Mouse (Mus musculus) thymus, adult 2 months (tissue): ENCODE data around the gene Msmo1. TPM values are rescaled to one million over a fixed set of nuclear protein-coding genes. Genes with fewer than 3 reads are reported as not detected.

ENCODE experiments used
- DNase-seq: peaks from one replicate; pipeline ENCODE4 v3.0.0; 2021
- H3K27ac ChIP-seq: fragments of 200-500 bp; 2 replicates; pipeline ENCODE4 v1.5.1; 2012; ENCODE audit warnings: low read length, control low read depth; ENCODE audit not compliant: control insufficient read depth, insufficient read depth
- H3K27me3 ChIP-seq: fragments of 200-500 bp; 2 replicates; pipeline ENCODE4 v1.6.1; 2012; ENCODE audit warnings: mild to moderate bottlenecking, low read length, moderate library complexity, mixed read lengths; ENCODE audit not compliant: control insufficient read depth, insufficient read depth
- H3K36me3 ChIP-seq: fragments of 200-500 bp; 2 replicates; pipeline ENCODE4 v1.6.1; 2012; ENCODE audit warnings: mild to moderate bottlenecking, low read length, moderate library complexity; ENCODE audit not compliant: control insufficient read depth, insufficient read depth
- H3K4me1 ChIP-seq: fragments of 200-500 bp; replicated peaks from 2 replicates; pipeline ENCODE4 v1.6.1; 2012; ENCODE audit warnings: low read length; ENCODE audit not compliant: control insufficient read depth, insufficient read depth
- H3K4me3 ChIP-seq: fragments of 200-500 bp; 2 replicates; pipeline ENCODE4 v1.5.1; 2012; ENCODE audit warnings: mild to moderate bottlenecking, low read length, control low read depth, moderate library complexity; ENCODE audit not compliant: control insufficient read depth, insufficient read depth
- CTCF ChIP-seq: fragments of 200-500 bp; IDR thresholded peaks from 2 replicates; pipeline ENCODE4 v1.5.1; 2012; ENCODE audit warnings: mild to moderate bottlenecking, control low read depth, low read length, moderate library complexity, borderline replicate concordance; ENCODE audit not compliant: control insufficient read depth, poor library complexity, insufficient read depth; ENCODE audit errors: extremely low read depth
- POLR2A ChIP-seq: fragments of 200-500 bp; IDR thresholded peaks from 2 replicates; pipeline ENCODE4 v1.6.1; 2012; ENCODE audit warnings: mild to moderate bottlenecking, low read length, control low read depth, moderate library complexity; ENCODE audit not compliant: control insufficient read depth, poor library complexity, insufficient read depth; ENCODE audit errors: extremely low read depth
- WGBS: fragments of 180-500 bp; shearing (Covaris S2); methylation state at CpG from one replicate; pipeline ENCODE4 v1.1.7; 2018; 5-methylcytosine and 5-hydroxymethylcytosine counted together
- polyA plus RNA-seq: library from polyadenylated mRNA; depleted of rRNA; stranded (reverse); fragments of >200 nt; gene quantifications from 2 replicates; pipeline ENCODE4 v1.2.3, GENCODE M21; 2012; rRNA removed

Gene Msmo1
- polyA plus RNA-seq, 1 experiment, result 7.2 TPM

DNA sequence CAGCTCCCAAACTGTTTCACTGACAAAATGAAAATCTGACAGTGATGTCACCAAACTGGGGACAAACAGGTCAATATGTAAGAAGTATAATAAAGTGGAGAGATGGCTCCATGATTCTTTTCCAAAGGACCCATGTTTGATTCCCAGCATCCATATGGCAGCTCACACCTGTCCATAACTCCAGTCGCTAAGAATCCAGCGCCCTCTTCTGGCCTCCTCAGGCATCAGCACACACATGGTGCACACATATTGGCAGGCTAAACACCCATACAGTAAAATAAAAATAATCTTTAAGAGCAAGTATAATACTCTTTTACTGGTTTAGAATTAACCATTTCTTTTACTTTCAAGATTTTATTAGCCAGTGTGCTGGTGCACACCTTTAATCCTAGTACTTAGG is 57.2 kb downstream of the Msmo1 start:
- no peak overlapping the region for H3K4me3 ChIP-seq
- no peaks in the 10 kb centered on the region for H3K4me1 ChIP-seq
- no peak for TF ChIP-seq CTCF
- no peak for TF ChIP-seq POLR2A
- no peak overlapping the region for H3K27ac ChIP-seq
- WGBS, result 79% methylated on average over 2 of the region's 2 CpGs
- no peaks in the 10 kb centered on the region for H3K27me3 ChIP-seq
- H3K36me3 ChIP-seq, result no peaks in the 10 kb centered on the region
- no peak for DNase-seq

DNA sequence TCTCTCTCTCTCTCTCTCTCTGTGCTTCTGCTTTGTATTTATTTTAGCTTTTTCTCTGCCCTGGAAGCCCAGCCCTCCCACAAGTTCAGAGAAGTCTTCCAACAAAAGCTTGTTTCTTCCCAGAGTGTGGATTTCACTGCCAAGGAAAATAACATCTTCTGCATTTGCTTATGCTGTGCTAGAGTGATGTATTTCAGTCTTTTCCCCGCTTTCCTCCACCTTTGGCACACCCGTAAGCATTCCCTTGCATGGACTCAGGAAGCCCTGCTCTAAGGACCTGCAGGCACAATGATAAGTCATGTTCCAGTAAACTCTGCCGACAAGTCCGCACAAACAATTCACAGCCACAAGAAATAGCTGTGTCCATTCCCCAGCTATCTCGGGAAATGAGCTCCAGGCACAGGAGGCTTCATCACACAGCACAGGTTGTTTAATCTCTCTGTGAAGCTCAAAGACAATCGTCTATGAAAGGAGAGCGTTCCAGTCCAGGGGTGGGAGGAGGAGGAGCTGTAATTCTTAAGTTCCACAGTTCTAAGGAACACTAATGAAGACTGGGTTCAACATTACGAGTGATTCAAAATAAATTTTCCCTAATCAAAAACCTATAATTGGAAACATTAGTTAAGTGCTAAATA is 58.5 kb downstream of the Msmo1 start:
- Histone ChIP-seq H3K27ac (no peak overlapping the region), H3K27me3 (no peaks in the 10 kb centered on the region), H3K4me1 (no peaks in the 10 kb centered on the region), H3K36me3 (no peaks in the 10 kb centered on the region), H3K4me3 (no peak overlapping the region)
- no peak for TF ChIP-seq CTCF
- no peak for TF ChIP-seq POLR2A
- WGBS, result 87% methylated on average over 8 of the region's 8 CpGs
- no peak for DNase-seq

DNA sequence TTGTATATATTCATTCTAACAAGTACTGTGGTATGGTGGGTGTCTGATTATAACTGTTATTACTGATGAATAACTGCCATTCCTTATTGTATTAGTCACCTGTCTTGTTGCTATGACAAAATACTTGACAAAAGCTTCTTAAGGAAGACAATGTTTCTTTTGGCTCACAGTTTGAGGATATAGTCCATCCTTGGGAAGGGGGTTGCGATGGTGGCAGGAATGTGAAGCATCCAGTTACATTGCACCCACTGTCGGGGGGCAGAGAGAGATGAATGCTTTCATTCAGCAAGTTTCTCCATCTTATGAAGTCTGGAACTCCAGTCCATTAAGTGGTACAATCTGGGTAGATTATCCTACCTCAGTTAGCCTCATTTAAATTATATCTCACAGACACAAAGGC is 60.7 kb downstream of the Msmo1 start:
- H3K27me3 ChIP-seq, result no peaks in the 10 kb centered on the region
- TF ChIP-seq CTCF (no peak), POLR2A (no peak)

DNA sequence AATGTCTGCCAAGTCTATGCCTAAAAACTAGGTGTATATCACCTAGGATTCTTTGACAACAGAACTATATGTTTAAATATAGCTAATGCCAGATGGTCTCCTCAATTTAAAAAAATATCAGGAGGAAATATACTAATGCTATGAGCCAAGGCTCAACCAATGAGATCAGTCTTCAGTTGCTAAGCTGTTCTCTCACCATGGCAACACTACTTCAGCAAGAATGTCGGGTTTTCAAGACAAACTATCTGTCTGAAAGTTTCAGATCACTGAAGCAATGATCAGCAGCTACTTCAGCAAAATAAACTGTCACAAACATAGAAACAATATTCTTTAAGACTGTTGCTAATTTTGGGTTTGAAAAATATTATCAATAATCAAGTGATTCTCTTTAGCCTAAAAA is 61.7 kb downstream of the Msmo1 start:
- no peaks in the 10 kb centered on the region for H3K4me1 ChIP-seq
- H3K36me3 ChIP-seq, result no peaks in the 10 kb centered on the region
- no peak for DNase-seq
- no peaks in the 10 kb centered on the region for H3K27me3 ChIP-seq
- H3K4me3 ChIP-seq, result no peak overlapping the region
- no peak for TF ChIP-seq CTCF
- TF ChIP-seq POLR2A, result no peak
- WGBS, result 49% methylated on average over 1 of the region's 1 CpGs
- no peak overlapping the region for H3K27ac ChIP-seq

More for the DNA sequence above, 60.7 kb downstream of the Msmo1 start:
- DNase-seq, result no peak
- H3K27ac ChIP-seq, result no peak overlapping the region
- H3K4me1 ChIP-seq, result no peaks in the 10 kb centered on the region
- no peaks in the 10 kb centered on the region for H3K36me3 ChIP-seq
- H3K4me3 ChIP-seq, result no peak overlapping the region
- 91% methylated on average over 2 of the region's 2 CpGs for WGBS

Other genes starting within 250 kb of the Msmo1 start
- gene Cpe, start 40.7 kb downstream of the Msmo1 start, polyA plus RNA-seq, result 8.3 and 9.8 TPM in 2 replicates
- gene Klhl2, start 116.2 kb upstream of the Msmo1 start, polyA plus RNA-seq, result 7.5 and 8.2 TPM in 2 replicates
- gene Tmem192, start 213.4 kb upstream of the Msmo1 start, polyA plus RNA-seq, result 58.2 and 71.8 TPM in 2 replicates